ENCODE assay signal across 8 mouse cellular contexts in the genomic region with DNA sequence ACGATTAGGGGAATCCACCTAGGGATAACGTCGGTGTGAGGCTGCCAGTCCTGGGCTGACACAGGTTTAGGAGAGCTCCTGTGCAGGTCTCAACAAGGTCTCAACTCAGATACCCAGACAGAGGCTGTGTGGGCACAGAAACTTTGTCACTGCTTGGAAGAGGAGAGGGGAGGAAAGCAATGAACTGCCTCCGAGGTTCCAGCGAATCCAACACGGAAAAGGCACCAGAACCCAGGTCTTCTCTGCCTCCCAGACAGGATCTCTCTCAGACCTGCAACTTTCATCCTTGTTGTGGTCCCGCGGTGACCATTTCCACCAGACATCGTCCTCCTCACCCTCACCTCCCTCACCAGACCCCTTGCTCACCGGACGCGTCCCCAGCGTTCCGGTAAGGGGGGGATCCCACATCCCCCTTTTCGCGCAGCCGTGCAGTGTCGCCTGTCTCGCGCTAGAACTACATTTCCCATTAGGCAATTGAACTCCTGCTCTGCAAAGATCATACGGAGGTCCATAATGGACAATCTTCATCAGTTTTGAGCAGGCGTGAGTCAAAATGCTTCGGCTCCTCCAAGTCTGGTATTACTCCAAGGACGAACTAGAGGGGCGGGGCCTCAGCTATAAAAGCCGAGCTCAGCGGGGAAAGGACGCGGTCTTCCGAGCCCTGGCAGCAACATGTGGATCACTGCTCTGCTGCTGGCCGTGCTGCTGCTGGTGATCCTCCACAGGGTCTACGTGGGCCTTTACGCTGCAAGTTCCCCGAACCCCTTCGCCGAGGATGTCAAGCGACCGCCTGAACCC. TPM values are rescaled to one million over a fixed set of nuclear protein-coding genes. Genes with fewer than 3 reads are reported as not detected.
A peak's percentile ranks its signal among the peaks of the same experiment; 100 is the strongest.
DNase-seq lines count a peak whose midpoint lies in the region; ATAC-seq and TF ChIP-seq lines count a peak whose summit lies in the region.

TSS of gene Elmod3 (minus strand) at position 458 of the 798 bp plus-strand sequence.
TSS of gene Retsat (plus strand) at position 520 of the 798 bp plus-strand sequence.

- peak; percentile 95 for DNase-seq in CH12.LX (ENCODE audit: extremely low read depth)
- peak; percentile 97 for DNase-seq in c-Kit-positive CD71-positive TER-119-negative erythroid progenitor cells, embryonic 14.5 days (ENCODE audit: low read depth)
- peak; percentile 91 for DNase-seq in forebrain, embryonic 11.5 days (ENCODE audit: low spot score)
- peak; percentile 97 to 98 for DNase-seq in kidney, postnatal 36 days
- peak; percentile 98 for DNase-seq in telencephalon, adult 2 months (ENCODE audit: low read depth, low spot score)

- H3K9ac ChIP-seq in CH12.LX (ENCODE audit: insufficient read depth, low read depth) = peak within 1 kb of the TSS; percentile 64
- H3K9ac ChIP-seq in forebrain, embryonic 11.5 days (ENCODE audit: low read length) = peak within 1 kb of the TSS; percentile 70
- H3K9ac ChIP-seq in heart, embryonic 16.5 days (ENCODE audit: low read length) = peak within 1 kb of the TSS; percentile 82
- peak within 1 kb of the TSS; percentile 65 for H3K9ac ChIP-seq in liver, embryonic 15.5 days
- peak within 1 kb of the TSS; percentile 69 for H3K9ac ChIP-seq in neural tube, embryonic 12.5 days

- 2% methylated on average over 38 of the region's 38 CpGs for WGBS in forebrain, embryonic 11.5 days
- under 1% methylated on average over 38 of the region's 38 CpGs for WGBS in heart, embryonic 16.5 days
- under 1% methylated on average over 38 of the region's 38 CpGs for WGBS in liver, embryonic 15.5 days (ENCODE audit: insufficient replicate concordance)
- WGBS in neural tube, embryonic 12.5 days = 1% methylated on average over 38 of the region's 38 CpGs

- no peak for TF ChIP-seq CTCF in CH12.LX (conservative IDR thresholded peaks at IDR 0.05 in 1 of 2, IDR thresholded peaks at IDR 0.05 in 1 of 2; ENCODE audit: low read depth in 2 of 2, low read length in 2 of 2)

- H3K4me2 ChIP-seq in CH12.LX (ENCODE audit: insufficient read depth, low read depth, poor library complexity, severe bottlenecking) = peak within 1 kb of the TSS; percentile 89
- peak within 1 kb of the TSS; percentile 74 for H3K4me2 ChIP-seq in forebrain, embryonic 11.5 days (ENCODE audit: low read depth, low read length, severe bottlenecking)
- H3K4me2 ChIP-seq in heart, embryonic 16.5 days (ENCODE audit: low read depth, low read length) = peak within 1 kb of the TSS; percentile 79
- H3K4me2 ChIP-seq in liver, embryonic 15.5 days = peak within 1 kb of the TSS; percentile 93
- H3K4me2 ChIP-seq in neural tube, embryonic 12.5 days (replicated peaks) = peak within 1 kb of the TSS; percentile 69

- peaks cover 0 to 37% of the 10 kb centered on the region in 2 experiments for H3K36me3 ChIP-seq in CH12.LX (replicated peaks in 1 of 2; ENCODE audit: control insufficient read depth in 1 of 2, insufficient read depth in 1 of 2, low read length in 1 of 2)
- H3K36me3 ChIP-seq in forebrain, embryonic 11.5 days (ENCODE audit: control insufficient read depth, insufficient read depth, low read length) = no peaks in the 10 kb centered on the region
- H3K36me3 ChIP-seq in heart, embryonic 16.5 days (ENCODE audit: control insufficient read depth, insufficient read depth) = no peaks in the 10 kb centered on the region
- H3K36me3 ChIP-seq in liver, embryonic 15.5 days (replicated peaks) = peaks cover 1% of the 10 kb centered on the region; the same call in 1 of the 2 replicates
- H3K36me3 ChIP-seq in neural tube, embryonic 12.5 days = no peaks in the 10 kb centered on the region; the same call in 1 of the 2 replicates

- in situ Hi-C loops in CH12.LX (cut with MboI; ENCODE audit: low pct_ligation_motif_present, low pct_unique_long_range_greater_than_20kb, low sequenced_read_pairs) = no loop called here

- no peaks in the 10 kb centered on the region for H3K9me3 ChIP-seq in CH12.LX (replicated peaks; ENCODE audit: low read length)
- no peaks in the 10 kb centered on the region for H3K9me3 ChIP-seq in forebrain, embryonic 11.5 days (ENCODE audit: control insufficient read depth, low read length)
- H3K9me3 ChIP-seq in heart, embryonic 16.5 days (replicated peaks; ENCODE audit: control insufficient read depth, low read length) = no peaks in the 10 kb centered on the region
- no peaks in the 10 kb centered on the region for H3K9me3 ChIP-seq in liver, embryonic 15.5 days (replicated peaks)
- H3K9me3 ChIP-seq in neural tube, embryonic 12.5 days = no peaks in the 10 kb centered on the region

- TF ChIP-seq POLR2A in CH12.LX (IDR thresholded peaks at IDR 0.05; ENCODE audit: low read depth, low read length) = peak; percentile 92

- H3K27ac ChIP-seq in CH12.LX (ENCODE audit: insufficient read depth, low read depth) = peak within 1 kb of the TSS; percentile 6; the same call in 1 of the 2 replicates
- H3K27ac ChIP-seq in forebrain, embryonic 11.5 days (ENCODE audit: low read depth, low read length) = no peak within 1 kb of the TSS
- H3K27ac ChIP-seq in heart, embryonic 16.5 days (ENCODE audit: low read length) = peak within 1 kb of the TSS; percentile 96
- peak within 1 kb of the TSS; percentile 59 for H3K27ac ChIP-seq in liver, embryonic 15.5 days (replicated peaks)
- no peak within 1 kb of the TSS for H3K27ac ChIP-seq in neural tube, embryonic 12.5 days

- ATAC-seq in forebrain, embryonic 11.5 days (replicated peaks; ENCODE audit: low FRiP score) = peak; percentile 92
- peak; percentile 91 for ATAC-seq in heart, embryonic 16.5 days (replicated peaks; ENCODE audit: extremely low read depth, insufficient read depth, low FRiP score)
- ATAC-seq in liver, embryonic 15.5 days (ENCODE audit: insufficient read depth) = peak; percentile 83
- peak; percentile 91 for ATAC-seq in neural tube, embryonic 12.5 days (ENCODE audit: low FRiP score, low read depth)

- dilution Hi-C loops in CH12.LX (cut with MboI; ENCODE audit: extremely low pct_ligation_motif_present, extremely low pct_unique_long_range_greater_than_20kb, low sequenced_read_pairs) = no loop called here

- TF ChIP-seq EP300 in CH12.LX (IDR thresholded peaks at IDR 0.05; ENCODE audit: low read length) = peak; percentile 48; the same call in 1 of the 2 replicates

- H3K4me3 ChIP-seq in CH12.LX (replicated peaks in 1 of 3; ENCODE audit: low read depth in 2 of 3, low read length in 2 of 3, poor library complexity in 1 of 3) = peak within 1 kb of the TSS; percentile 72 to 89 (median 81)
- H3K4me3 ChIP-seq in forebrain, embryonic 11.5 days (ENCODE audit: low read depth, low read length) = peak within 1 kb of the TSS; percentile 58
- peak within 1 kb of the TSS; percentile 66 for H3K4me3 ChIP-seq in heart, embryonic 16.5 days (ENCODE audit: low read length)
- peak within 1 kb of the TSS; percentile 68 for H3K4me3 ChIP-seq in liver, embryonic 15.5 days (replicated peaks)
- H3K4me3 ChIP-seq in neural tube, embryonic 12.5 days = peak within 1 kb of the TSS; percentile 54

- H3K27me3 ChIP-seq in CH12.LX (replicated peaks) = no peaks in the 10 kb centered on the region
- H3K27me3 ChIP-seq in forebrain, embryonic 11.5 days (ENCODE audit: control insufficient read depth, insufficient read depth, low read length) = no peaks in the 10 kb centered on the region
- H3K27me3 ChIP-seq in heart, embryonic 16.5 days (ENCODE audit: control insufficient read depth, insufficient read depth, low read length) = no peaks in the 10 kb centered on the region
- H3K27me3 ChIP-seq in liver, embryonic 15.5 days = no peaks in the 10 kb centered on the region
- no peaks in the 10 kb centered on the region for H3K27me3 ChIP-seq in neural tube, embryonic 12.5 days (replicated peaks)

- peaks cover 6 to 40% of the 10 kb centered on the region in 2 experiments for H3K4me1 ChIP-seq in CH12.LX (ENCODE audit: control insufficient read depth in 1 of 2, insufficient read depth in 2 of 2)
- H3K4me1 ChIP-seq in forebrain, embryonic 11.5 days (replicated peaks; ENCODE audit: control insufficient read depth, insufficient read depth, low read length) = peaks cover 4% of the 10 kb centered on the region; the same call in 1 of the 2 replicates
- H3K4me1 ChIP-seq in heart, embryonic 16.5 days (ENCODE audit: control insufficient read depth, insufficient read depth, low read length) = peaks cover 14% of the 10 kb centered on the region
- H3K4me1 ChIP-seq in liver, embryonic 15.5 days (replicated peaks) = peaks cover 29% of the 10 kb centered on the region
- H3K4me1 ChIP-seq in neural tube, embryonic 12.5 days = peaks cover 18% of the 10 kb centered on the region

- H3K79me2 ChIP-seq in CH12.LX (replicated peaks; ENCODE audit: control insufficient read depth, extremely low read depth, insufficient read depth, poor library complexity, severe bottlenecking) = no peaks in the 10 kb centered on the region

- TF ChIP-seq RAD21 in CH12.LX (IDR thresholded peaks at IDR 0.05; ENCODE audit: low read depth, low read length) = no peak

TF ChIP-seq in CH12.LX, 34 proteins besides CTCF, POLR2A, EP300 and RAD21 (continues in another document):
- TF ChIP-seq TCF12 (IDR thresholded peaks at IDR 0.05; ENCODE audit: low read depth, low read length) (no peak; the same call in 1 of the 2 replicates), USF2 (conservative IDR thresholded peaks at IDR 0.05; ENCODE audit: low read depth, low read length) (no peak), ZNF384 (IDR thresholded peaks at IDR 0.05; ENCODE audit: low read depth, low read length) (no peak), E2F4 (IDR thresholded peaks at IDR 0.05; ENCODE audit: insufficient replicate concordance, low read depth, low read length) (0 out of 2 replicates have a peak, but pooled peaks have one; percentile 45), MXI1 (IDR thresholded peaks at IDR 0.05; ENCODE audit: low read depth, low read length) (peak; percentile 77; the same call in 1 of the 2 replicates), MAFK (IDR thresholded peaks at IDR 0.05; ENCODE audit: insufficient replicate concordance, low read length) (0 out of 2 replicates have a peak, but pooled peaks have one; percentile 35)

RNA-seq across cellular contexts. Expression of gene Elmod3, which starts in this region (rescaled TPM):
- total RNA-seq in CH12.LX (2012; rRNA removed) (4.7 and 7.1 TPM in 2 replicates), CH12.LX (2014; rRNA removed) (4.0 and 4.2 TPM in 2 replicates)
- polyA plus RNA-seq in CH12.LX (2012; ENCODE audit: insufficient read length, low read depth) = 9.0 TPM in 2 replicates
- 15.8 and 16.5 TPM in 2 replicates for polyA plus RNA-seq in forebrain, embryonic 11.5 days (2014; fragmentation: Nextera tagmentation; extraction: Ambion mirVana)
- 13.8 and 15.2 TPM in 2 replicates for polyA plus RNA-seq in heart, embryonic 16.5 days (2015; fragmentation: Nextera tagmentation; extraction: Ambion mirVana)
- polyA plus RNA-seq in liver, embryonic 15.5 days (2015; fragmentation: Nextera tagmentation; extraction: Ambion mirVana) = 4.2 TPM in 2 replicates
- 15.7 and 17.2 TPM in 2 replicates for polyA plus RNA-seq in neural tube, embryonic 12.5 days (2016; fragmentation: Nextera tagmentation; extraction: Ambion mirVana)

RNA-seq across cellular contexts. Expression of gene Retsat, which starts in this region (rescaled TPM):
- total RNA-seq in CH12.LX (2012; rRNA removed) (12.5 and 15.6 TPM in 2 replicates), CH12.LX (2014; rRNA removed) (14.0 and 15.5 TPM in 2 replicates)
- 27.7 and 28.6 TPM in 2 replicates for polyA plus RNA-seq in CH12.LX (2012; ENCODE audit: insufficient read length, low read depth)
- 5.3 and 6.3 TPM in 2 replicates for polyA plus RNA-seq in forebrain, embryonic 11.5 days (2014; fragmentation: Nextera tagmentation; extraction: Ambion mirVana)
- 25.3 and 30.5 TPM in 2 replicates for polyA plus RNA-seq in heart, embryonic 16.5 days (2015; fragmentation: Nextera tagmentation; extraction: Ambion mirVana)
- 17.9 and 18.2 TPM in 2 replicates for polyA plus RNA-seq in liver, embryonic 15.5 days (2015; fragmentation: Nextera tagmentation; extraction: Ambion mirVana)
- polyA plus RNA-seq in neural tube, embryonic 12.5 days (2016; fragmentation: Nextera tagmentation; extraction: Ambion mirVana) = 5.1 and 6.1 TPM in 2 replicates

Comparison
In these comparisons a context has a peak if more than half of its experiments do, and no peak if none do; other contexts are left out.
1. H3K27ac ChIP-seq: peak in CH12.LX (single experiment), heart, embryonic 16.5 days (single experiment) and liver, embryonic 15.5 days (single experiment); none in forebrain, embryonic 11.5 days (single experiment) and neural tube, embryonic 12.5 days (single experiment).
2. Peak in every context shown above with its lines, with median percentiles within 50 percentile points of each other: DNase-seq, H3K4me2 ChIP-seq, H3K4me3 ChIP-seq, H3K9ac ChIP-seq and ATAC-seq.